Mouse (Mus musculus) olfactory bulb, adult 2 months (tissue): ENCODE data around the gene Cacna1c. TPM values are rescaled to one million over a fixed set of nuclear protein-coding genes. Genes with fewer than 3 reads are reported as not detected.

Source experiments
- H3K27ac ChIP-seq: fragments of 200-500 bp; 2 replicates; pipeline ENCODE4 v1.5.1; 2012; ENCODE audit warnings: low read depth, low read length; ENCODE audit not compliant: insufficient read depth
- H3K4me1 ChIP-seq: fragments of 200-500 bp; 2 replicates; pipeline ENCODE4 v1.6.1; 2012; ENCODE audit warnings: low read length; ENCODE audit not compliant: control insufficient read depth, insufficient read depth
- H3K4me3 ChIP-seq: fragments of 200-500 bp; 2 replicates; pipeline ENCODE4 v1.5.1; 2012; ENCODE audit warnings: mild to moderate bottlenecking, low read depth, low read length, moderate library complexity; ENCODE audit not compliant: insufficient read depth
- CTCF ChIP-seq: fragments of 200-500 bp; IDR thresholded peaks from 2 replicates; pipeline ENCODE4 v1.5.1; 2012; ENCODE audit warnings: low read depth, mild to moderate bottlenecking, low read length, moderate library complexity; ENCODE audit not compliant: insufficient read depth
- POLR2A ChIP-seq: fragments of 200-500 bp; IDR thresholded peaks from 2 replicates; pipeline ENCODE4 v1.6.1; 2012; ENCODE audit warnings: mild to moderate bottlenecking, low read depth, low read length, moderate library complexity; ENCODE audit not compliant: insufficient read depth
- WGBS: fragments of 180-500 bp; shearing (Covaris S2); methylation state at CpG from one replicate; pipeline ENCODE4 v1.1.7; 2018; 5-methylcytosine and 5-hydroxymethylcytosine counted together
- polyA plus RNA-seq: library from polyadenylated mRNA; stranded (reverse); fragments of >200 nt; gene quantifications from 2 replicates; pipeline ENCODE4 v1.2.4, GENCODE M21; 2012; ENCODE audit warnings: low replicate concordance; ENCODE audit not compliant: missing spikeins, insufficient read depth, insufficient read length

Cacna1c gene
- polyA plus RNA-seq, 1 experiment: 35.8 TPM

DNA sequence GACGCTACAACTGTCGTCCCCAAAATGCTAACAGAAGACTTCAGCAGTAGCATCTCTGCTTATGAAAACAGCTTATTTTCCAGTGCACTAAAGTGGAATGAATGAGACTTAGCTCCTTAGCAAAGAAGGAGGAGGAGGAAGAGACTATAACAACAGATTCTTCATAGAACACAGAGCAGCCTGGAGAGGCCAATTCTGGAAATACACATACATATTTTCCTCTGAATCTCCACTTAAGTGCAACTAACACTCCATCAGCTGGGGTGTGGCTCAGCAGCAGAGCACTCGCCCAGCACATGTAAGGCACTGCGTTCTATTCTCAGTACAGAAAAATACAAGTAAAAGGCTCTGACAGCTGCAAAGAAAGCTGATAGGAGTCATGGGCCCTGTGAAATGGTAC lies 384.2 kb downstream of the Cacna1c start:
- 31% methylated on average over 4 of the region's 4 CpGs for WGBS
- H3K4me3 ChIP-seq: no peak overlapping the region
- H3K4me1 ChIP-seq: peaks cover 42% of the 10 kb centered on the region
- no peak for TF ChIP-seq CTCF
- TF ChIP-seq POLR2A: no peak
- peak overlapping the region; percentile 66 for H3K27ac ChIP-seq

DNA sequence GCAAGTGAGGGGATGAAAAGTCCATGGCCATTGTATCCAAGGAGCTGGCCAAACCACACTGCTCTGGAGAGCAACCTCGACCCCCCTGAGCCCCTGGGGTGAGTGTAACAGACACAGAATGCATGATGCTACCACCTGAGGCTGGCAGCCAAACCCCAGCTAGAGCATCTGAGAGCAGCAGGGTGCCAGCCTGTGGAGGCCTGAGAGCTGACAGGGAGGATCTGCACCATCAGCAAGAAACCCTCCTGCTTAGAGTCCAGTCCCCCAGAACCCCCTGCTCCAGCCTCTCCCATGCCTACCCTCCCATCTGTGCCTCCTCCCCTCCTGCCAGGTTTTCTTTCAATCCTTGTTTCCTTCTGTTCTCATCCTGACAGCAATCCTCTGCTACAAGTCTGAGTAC lies 385.4 kb downstream of the Cacna1c start:
- no peak overlapping the region for H3K4me3 ChIP-seq
- 8% methylated on average over 1 of the region's 1 CpGs for WGBS
- H3K4me1 ChIP-seq: peaks cover 40% of the 10 kb centered on the region
- TF ChIP-seq POLR2A (no peak), CTCF (no peak)
- H3K27ac ChIP-seq: 0 out of 2 replicates have a peak overlapping the region, but pooled peaks have one; percentile 29

DNA sequence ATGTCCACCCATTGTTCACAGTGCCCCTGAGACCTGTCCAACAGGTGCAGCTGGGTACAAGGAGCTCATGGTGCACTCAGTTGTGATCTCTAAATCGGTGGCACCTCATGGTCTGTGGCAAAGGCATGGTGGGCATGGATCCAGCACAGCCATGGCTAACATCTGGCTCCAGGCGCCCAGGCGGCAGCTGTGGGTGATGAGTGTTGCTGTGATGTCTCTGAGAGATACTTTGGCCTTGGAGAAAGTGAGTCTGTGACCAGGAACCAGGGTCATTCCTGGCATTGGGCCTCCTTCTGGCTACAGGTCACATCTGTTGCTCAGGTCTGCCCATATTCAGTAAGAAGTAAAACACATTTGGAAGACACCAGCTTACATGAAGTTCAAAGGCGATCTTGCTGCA lies 391.1 kb downstream of the Cacna1c start:
- TF ChIP-seq CTCF (no peak), POLR2A (no peak)
- H3K4me1 ChIP-seq: peaks cover 63% of the 10 kb centered on the region
- 85% methylated on average over 4 of the region's 4 CpGs for WGBS
- H3K27ac ChIP-seq: no peak overlapping the region
- no peak overlapping the region for H3K4me3 ChIP-seq

DNA sequence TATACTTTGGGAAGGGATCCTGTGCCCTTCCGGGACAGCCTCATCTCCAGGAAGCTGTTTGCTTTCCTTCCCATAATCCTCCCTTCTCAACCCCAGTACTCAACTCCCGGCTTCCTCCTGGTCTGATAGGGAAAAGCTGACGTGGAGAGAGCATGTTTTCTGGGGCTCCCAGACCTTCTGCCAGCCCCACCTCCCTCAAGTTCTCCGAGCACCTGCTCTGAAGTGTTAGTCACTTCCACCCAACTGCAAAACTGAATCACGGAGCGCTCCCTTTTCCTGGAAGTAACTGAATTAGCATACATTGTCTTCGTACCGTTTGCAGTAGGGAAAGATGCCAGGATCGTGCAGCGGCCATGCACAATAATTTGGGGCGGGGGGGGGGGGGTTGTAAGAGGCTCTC lies 393.9 kb downstream of the Cacna1c start:
- 25% methylated on average over 11 of the region's 11 CpGs for WGBS
- H3K27ac ChIP-seq: peak overlapping the region; percentile 76
- TF ChIP-seq POLR2A: no peak
- no peak for TF ChIP-seq CTCF
- peaks cover 43% of the 10 kb centered on the region for H3K4me1 ChIP-seq
- no peak overlapping the region for H3K4me3 ChIP-seq

DNA sequence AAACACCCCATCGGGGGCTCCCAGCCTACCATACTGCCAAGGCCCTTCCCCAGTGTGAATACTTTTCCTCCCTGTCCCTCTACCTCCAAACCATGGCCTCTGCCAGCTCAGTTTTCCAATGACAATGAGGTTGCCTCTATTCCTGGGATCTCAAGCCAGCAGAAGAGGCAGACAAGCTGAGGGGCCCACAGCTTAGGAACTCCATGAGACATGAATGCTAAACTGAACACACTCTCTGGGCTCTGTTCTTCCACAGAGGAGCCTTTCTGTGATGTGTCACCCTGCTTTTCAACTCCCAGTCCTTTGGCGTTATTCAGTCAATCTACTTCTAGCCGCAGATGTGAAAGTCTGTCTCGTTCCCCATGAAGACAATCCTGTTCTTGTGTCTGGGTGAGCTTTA lies 399.8 kb downstream of the Cacna1c start:
- H3K4me3 ChIP-seq: no peak overlapping the region
- no peak overlapping the region for H3K27ac ChIP-seq
- TF ChIP-seq POLR2A: no peak
- no peak for TF ChIP-seq CTCF
- H3K4me1 ChIP-seq: peaks cover 20% of the 10 kb centered on the region
- WGBS: 60% methylated on average over 4 of the region's 4 CpGs

DNA sequence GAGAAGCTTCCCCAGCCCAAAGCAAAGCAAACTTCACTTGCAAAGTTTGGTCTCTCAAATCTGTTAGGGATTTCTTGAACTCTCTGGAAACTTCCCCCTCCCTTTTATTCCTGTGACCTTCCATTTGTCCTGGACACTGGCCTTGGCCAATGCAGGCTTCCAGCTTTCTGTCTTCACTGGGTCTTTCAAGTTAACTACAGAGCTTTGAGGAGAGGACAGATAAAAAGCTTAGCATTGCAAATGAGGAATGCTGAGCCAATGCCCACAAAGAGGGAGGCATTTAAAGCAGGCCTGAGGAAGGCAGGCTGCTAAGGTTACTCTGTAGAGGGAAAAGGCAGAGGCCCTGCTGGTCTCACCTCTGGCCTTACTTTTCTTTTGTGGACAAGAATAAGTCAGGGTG lies 400.5 kb downstream of the Cacna1c start:
- Histone ChIP-seq H3K4me3 (no peak overlapping the region), H3K27ac (0 out of 2 replicates have a peak overlapping the region, but pooled peaks have one; percentile 14)
- no peak for TF ChIP-seq CTCF

DNA sequence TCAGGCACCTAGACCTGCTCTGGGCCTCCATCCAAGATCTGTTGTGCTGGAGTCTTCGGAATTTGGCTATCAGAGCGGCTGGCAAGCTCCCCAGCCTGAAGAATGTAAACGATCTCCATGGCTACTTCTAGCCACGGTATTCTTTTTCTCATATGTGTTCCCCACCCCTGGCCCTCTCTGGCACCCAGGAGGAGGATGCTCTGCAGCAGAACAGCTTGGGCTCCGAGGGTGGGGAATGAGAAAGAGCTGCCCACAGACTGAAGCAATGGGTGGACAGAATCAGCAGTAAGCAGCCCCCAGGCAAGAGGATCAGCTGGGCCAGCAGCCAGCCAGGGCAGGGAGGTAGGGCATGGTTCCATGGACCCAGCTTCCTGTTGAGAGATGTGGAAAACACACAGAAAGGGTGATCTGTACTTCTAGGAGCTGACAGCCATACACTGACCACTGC lies 404.3 kb downstream of the Cacna1c start:
- peaks cover 29% of the 10 kb centered on the region for H3K4me1 ChIP-seq
- no peak overlapping the region for H3K4me3 ChIP-seq
- TF ChIP-seq POLR2A: no peak
- no peak for TF ChIP-seq CTCF
- WGBS: 15% methylated on average over 5 of the region's 5 CpGs
- peak overlapping the region; percentile 72 for H3K27ac ChIP-seq

More for the DNA sequence above, 400.5 kb downstream of the Cacna1c start:
- peaks cover 21% of the 10 kb centered on the region for H3K4me1 ChIP-seq

DNA sequence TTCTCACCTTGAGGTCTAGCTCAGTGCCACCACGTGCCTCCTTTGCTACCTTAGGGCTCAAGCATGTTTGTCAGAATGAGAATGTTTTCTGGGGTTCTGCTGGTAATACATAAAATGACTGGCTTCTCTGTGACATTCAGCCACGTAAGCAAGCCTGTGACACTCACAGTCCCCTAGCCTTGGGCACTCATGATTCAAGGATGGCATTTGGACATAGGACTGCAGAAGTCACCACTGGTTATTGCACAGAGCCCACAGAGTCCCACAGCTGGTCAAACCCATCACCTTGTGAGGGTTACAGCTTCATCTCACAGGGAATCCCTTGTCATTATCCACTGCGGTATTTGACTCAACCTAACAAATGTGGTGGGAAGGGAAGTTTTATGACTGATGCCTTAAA lies 408.3 kb downstream of the Cacna1c start:
- TF ChIP-seq POLR2A (no peak), CTCF (no peak)
- WGBS: 79% methylated on average over 3 of the region's 3 CpGs
- peaks cover 43% of the 10 kb centered on the region for H3K4me1 ChIP-seq
- H3K4me3 ChIP-seq: no peak overlapping the region
- H3K27ac ChIP-seq: peak overlapping the region; percentile 10

DNA sequence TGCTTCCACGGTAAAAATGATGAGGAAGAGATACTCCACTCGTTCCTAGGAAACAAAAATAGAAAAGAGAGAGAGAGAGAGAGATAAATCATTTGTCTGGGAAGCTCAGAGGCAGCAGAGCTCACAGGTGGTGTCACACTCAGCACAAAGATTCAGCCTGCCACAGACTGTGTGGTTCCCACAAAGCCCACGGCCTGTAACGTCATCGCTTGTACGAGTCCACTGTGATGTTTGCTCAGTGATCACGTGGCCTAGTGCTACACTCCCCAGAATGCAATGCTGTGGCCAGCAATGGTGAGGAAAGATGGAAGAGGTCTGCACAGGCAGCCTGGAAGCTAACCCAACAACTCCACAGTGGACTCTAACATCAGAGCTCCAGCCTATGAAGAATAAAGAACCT lies 415.9 kb downstream of the Cacna1c start:
- Histone ChIP-seq H3K27ac (peak overlapping the region; percentile 16; the same call in 1 of the 2 replicates), H3K4me1 (peaks cover 29% of the 10 kb centered on the region), H3K4me3 (no peak overlapping the region)
- TF ChIP-seq POLR2A (no peak), CTCF (no peak)
- 52% methylated on average over 7 of the region's 7 CpGs for WGBS

DNA sequence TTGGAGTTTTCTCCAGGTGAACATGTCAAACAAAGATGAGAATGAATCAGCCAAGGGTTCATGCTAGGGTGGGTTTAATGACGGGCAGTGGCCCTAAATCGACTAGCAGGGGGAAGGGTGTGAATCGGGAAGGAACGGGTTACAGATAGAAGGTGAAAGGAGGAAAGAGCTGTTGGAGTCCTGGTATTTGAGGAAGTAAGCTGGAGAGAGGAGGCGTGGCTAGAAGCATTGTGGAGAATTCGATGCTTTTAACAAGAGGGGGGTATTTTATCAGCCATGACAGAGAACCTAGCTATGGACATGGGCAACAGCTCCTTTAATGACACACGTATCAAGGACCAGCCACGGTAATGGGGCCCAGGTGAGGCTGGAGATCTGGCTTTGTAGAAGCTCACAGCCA lies 417.0 kb downstream of the Cacna1c start:
- 85% methylated on average over 8 of the region's 8 CpGs for WGBS
- H3K4me3 ChIP-seq: no peak overlapping the region
- TF ChIP-seq POLR2A: no peak
- no peak for TF ChIP-seq CTCF
- H3K27ac ChIP-seq: no peak overlapping the region
- H3K4me1 ChIP-seq: peaks cover 26% of the 10 kb centered on the region
